Mouse (Mus musculus) C2C12 (cell line): ENCODE results near the gene Tap1. TPM values are rescaled to one million over a fixed set of nuclear protein-coding genes. Genes with fewer than 3 reads are reported as not detected.

Source experiments
- H3K27me3 ChIP-seq: one replicate; pipeline ENCODE4 v1.6.1; 2011; ENCODE audit not compliant: control insufficient read depth, insufficient read depth, insufficient read length
- H3K36me3 ChIP-seq: one replicate; pipeline ENCODE4 v1.6.1; 2011; ENCODE audit not compliant: control insufficient read depth, insufficient read depth
- H3K4me3 ChIP-seq: one replicate; pipeline ENCODE4 v1.5.1; 2011; ENCODE audit warnings: mild to moderate bottlenecking, control low read depth; ENCODE audit not compliant: poor library complexity, insufficient read depth, severe bottlenecking
- H3K79me2 ChIP-seq: one replicate; pipeline ENCODE4 v1.6.1; 2011; ENCODE audit not compliant: control insufficient read depth, insufficient read depth
- H3K79me3 ChIP-seq: one replicate; pipeline ENCODE4 v1.6.1; 2011; ENCODE audit warnings: low read depth, control low read depth
- H3ac ChIP-seq: one replicate; pipeline ENCODE3; 2011; ENCODE audit warnings: low read depth; ENCODE audit not compliant: control insufficient read depth, insufficient read length
- CEBPB ChIP-seq: IDR thresholded peaks from one replicate; pipeline ENCODE4 v1.6.1; 2011; ENCODE audit warnings: low read depth, mild to moderate bottlenecking, control low read depth, moderate library complexity
- CTCF ChIP-seq: IDR thresholded peaks from one replicate; pipeline ENCODE4 v1.5.1; 2011; ENCODE audit not compliant: control insufficient read depth, insufficient read depth, insufficient read length
- FOSL1 ChIP-seq: IDR thresholded peaks from one replicate; pipeline ENCODE4 v1.8.0; 2011; ENCODE audit warnings: mild to moderate bottlenecking, low read length; ENCODE audit not compliant: poor library complexity, insufficient read depth, severe bottlenecking
- MAX ChIP-seq: IDR thresholded peaks from one replicate; pipeline ENCODE4 v1.6.1; 2011; ENCODE audit warnings: mild to moderate bottlenecking, control low read depth
- MYOD1 ChIP-seq: IDR thresholded peaks from one replicate; pipeline ENCODE4 v1.6.1; 2011; ENCODE audit warnings: low read depth; ENCODE audit not compliant: control insufficient read depth, insufficient read length
- MYOG ChIP-seq: IDR thresholded peaks from one replicate; pipeline ENCODE4 v1.6.1; 2011; ENCODE audit not compliant: control insufficient read depth, insufficient read length; ENCODE audit errors: extremely low read depth
- USF1 ChIP-seq: IDR thresholded peaks from one replicate; pipeline ENCODE4 v1.6.1; 2011; ENCODE audit warnings: low read depth, mild to moderate bottlenecking, control low read depth, moderate library complexity
- polyA plus RNA-seq: library from polyadenylated mRNA; unstranded; fragments of >200 nt; fragmentation: generic; extraction: Trizol; gene quantifications from one replicate; pipeline ENCODE4 v1.2.1, GENCODE M21; 2012; ENCODE audit warnings: missing spikeins

Tap1 gene
- polyA plus RNA-seq, 1 experiment, result 0.30 TPM

GRCm38 (mm10) chr17:34208421-34208820 is 21.1 kb downstream of the Tap1 start:
- Histone ChIP-seq H3K79me2 (no peaks in the 10 kb centered on the region), H3K27me3 (peaks cover 11% of the 10 kb centered on the region), H3K4me3 (no peak overlapping the region), H3ac (no peak overlapping the region), H3K79me3 (no peaks in the 10 kb centered on the region), H3K36me3 (no peaks in the 10 kb centered on the region)
- TF ChIP-seq USF1 (no peak), MAX (no peak), MYOD1 (no peak), MYOG (no peak), CEBPB (no peak), FOSL1 (no peak)

GRCm38 (mm10) chr17:34209680-34210079 is 22.3 kb downstream of the Tap1 start:
- no peaks in the 10 kb centered on the region for H3K79me2 ChIP-seq
- no peaks in the 10 kb centered on the region for H3K36me3 ChIP-seq
- H3K27me3 ChIP-seq, result peaks cover 23% of the 10 kb centered on the region
- H3K4me3 ChIP-seq, result no peak overlapping the region
- TF ChIP-seq CTCF, result no peak
- no peak for TF ChIP-seq MYOD1
- TF ChIP-seq CEBPB, result no peak
- TF ChIP-seq MYOG, result no peak
- no peak for TF ChIP-seq FOSL1
- TF ChIP-seq USF1, result no peak
- no peak for TF ChIP-seq MAX
- H3ac ChIP-seq, result no peak overlapping the region
- no peaks in the 10 kb centered on the region for H3K79me3 ChIP-seq

GRCm38 (mm10) chr17:34210599-34210998 is 23.2 kb downstream of the Tap1 start:
- Histone ChIP-seq H3K27me3 (peaks cover 25% of the 10 kb centered on the region), H3K79me3 (no peaks in the 10 kb centered on the region), H3K36me3 (no peaks in the 10 kb centered on the region), H3ac (no peak overlapping the region), H3K79me2 (no peaks in the 10 kb centered on the region), H3K4me3 (no peak overlapping the region)
- TF ChIP-seq MAX, result no peak
- TF ChIP-seq MYOD1, result peak; percentile 97

- H3K36me3 ChIP-seq, result no peaks in the 10 kb centered on the region
- no peak overlapping the region for H3ac ChIP-seq
- TF ChIP-seq FOSL1 (no peak), CEBPB (no peak), MYOG (no peak), MAX (no peak), USF1 (no peak), CTCF (no peak), MYOD1 (no peak)
- peaks cover 34% of the 10 kb centered on the region for H3K27me3 ChIP-seq
- H3K79me3 ChIP-seq, result no peaks in the 10 kb centered on the region
- H3K4me3 ChIP-seq, result no peak overlapping the region
- no peaks in the 10 kb centered on the region for H3K79me2 ChIP-seq
Measured at GRCm38 (mm10) chr17:34211746-34212365, 24.5 kb downstream of the Tap1 start.

- Histone ChIP-seq H3K79me3 (no peaks in the 10 kb centered on the region), H3K36me3 (no peaks in the 10 kb centered on the region), H3ac (no peak overlapping the region), H3K4me3 (no peak overlapping the region), H3K79me2 (no peaks in the 10 kb centered on the region), H3K27me3 (peaks cover 43% of the 10 kb centered on the region)
- TF ChIP-seq MYOG (no peak), MYOD1 (no peak), MAX (no peak), FOSL1 (no peak), CTCF (no peak), USF1 (no peak), CEBPB (no peak)
Measured at GRCm38 (mm10) chr17:34213936-34214335, 26.6 kb downstream of the Tap1 start.

- Histone ChIP-seq H3K36me3 (no peaks in the 10 kb centered on the region), H3ac (no peak overlapping the region), H3K79me2 (no peaks in the 10 kb centered on the region), H3K27me3 (peaks cover 43% of the 10 kb centered on the region), H3K4me3 (no peak overlapping the region), H3K79me3 (no peaks in the 10 kb centered on the region)
- TF ChIP-seq USF1 (no peak), MYOG (no peak), MAX (no peak), FOSL1 (no peak), CTCF (no peak), MYOD1 (no peak), CEBPB (no peak)
Measured at GRCm38 (mm10) chr17:34215176-34215575, 27.8 kb downstream of the Tap1 start.
